Mouse (Mus musculus): ENCODE results near the gene S100a5.

The S100a5 gene

DNA sequence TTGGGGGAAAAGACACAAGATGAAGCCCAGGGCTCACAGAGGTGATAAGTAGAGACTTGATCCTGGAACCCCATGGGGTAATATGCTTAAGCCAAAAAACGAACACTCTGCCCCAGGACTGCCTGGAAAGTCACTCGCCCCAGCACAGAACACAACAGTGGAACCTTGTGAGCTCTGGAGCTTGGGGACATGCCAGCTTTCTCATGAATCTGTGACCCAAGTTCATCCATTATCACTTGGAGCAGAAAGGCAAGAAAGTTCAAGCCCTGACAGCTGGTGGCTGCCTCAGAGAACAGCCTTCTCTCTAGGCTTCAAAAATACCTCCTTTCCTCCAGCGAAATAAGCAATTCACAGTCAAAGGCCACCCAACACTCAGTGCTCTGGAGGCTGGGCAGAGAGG lies 8.9 kb upstream of the S100a5 start:
- no peak for DNase-seq (ENCODE audit: extremely low spot score, low read depth, low spot score)

- no peak for DNase-seq (ENCODE audit: extremely low spot score, low read depth, low spot score)
Measured at GRCm38 (mm10) chr3:90600036-90600435, 8.3 kb upstream of the S100a5 start.

GRCm38 (mm10) chr3:90600458-90601195 lies 7.7 kb upstream of the S100a5 start:
- no peak for DNase-seq (ENCODE audit: extremely low spot score, low read depth, low spot score)

DNA sequence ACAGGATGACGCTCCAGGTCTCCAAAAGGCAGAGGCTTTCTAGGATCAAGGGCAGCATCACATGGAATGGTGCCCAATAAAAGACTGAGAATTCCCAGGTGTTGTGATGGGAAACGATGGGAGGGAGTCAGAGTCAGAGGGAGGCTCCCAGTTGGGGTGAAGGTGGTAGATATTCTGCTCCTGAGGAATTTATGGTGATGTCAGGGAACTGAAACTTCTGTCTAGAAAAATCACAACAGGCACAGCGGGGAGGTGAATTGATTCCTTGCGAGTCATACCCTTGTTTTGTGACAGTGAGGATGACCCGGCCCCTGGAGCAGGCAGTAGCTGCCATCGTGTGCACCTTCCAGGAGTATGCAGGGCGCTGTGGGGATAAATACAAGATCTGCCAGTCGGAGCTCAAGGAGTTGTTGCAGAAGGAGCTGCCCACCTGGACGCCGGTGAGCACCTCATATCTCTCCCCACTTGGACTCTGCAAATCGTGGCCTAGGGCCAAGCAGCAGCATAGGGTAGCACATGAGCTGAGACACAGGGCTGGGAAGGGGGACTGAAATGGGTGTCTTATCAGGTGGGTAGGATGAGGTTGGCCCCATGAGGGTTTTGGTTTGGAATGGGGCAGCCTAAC lies 6.7 kb upstream of the S100a5 start, which contains the start of gene Gm42674:
TSS of gene Gm42674 (plus strand) at position 419 of the 625 bp plus-strand sequence.
- DNase-seq (ENCODE audit: extremely low spot score, low read depth, low spot score), result no peak

- DNase-seq (ENCODE audit: extremely low spot score, low read depth, low spot score), result no peak
Measured at GRCm38 (mm10) chr3:90603623-90604022, 4.7 kb upstream of the S100a5 start, which contains the start of gene S100a4. TSS of gene S100a4 (plus strand) at chr3:90603771.

- no peak for DNase-seq (ENCODE audit: extremely low spot score, low read depth, low spot score)
Measured at GRCm38 (mm10) chr3:90604416-90604815, 3.9 kb upstream of the S100a5 start.

DNA sequence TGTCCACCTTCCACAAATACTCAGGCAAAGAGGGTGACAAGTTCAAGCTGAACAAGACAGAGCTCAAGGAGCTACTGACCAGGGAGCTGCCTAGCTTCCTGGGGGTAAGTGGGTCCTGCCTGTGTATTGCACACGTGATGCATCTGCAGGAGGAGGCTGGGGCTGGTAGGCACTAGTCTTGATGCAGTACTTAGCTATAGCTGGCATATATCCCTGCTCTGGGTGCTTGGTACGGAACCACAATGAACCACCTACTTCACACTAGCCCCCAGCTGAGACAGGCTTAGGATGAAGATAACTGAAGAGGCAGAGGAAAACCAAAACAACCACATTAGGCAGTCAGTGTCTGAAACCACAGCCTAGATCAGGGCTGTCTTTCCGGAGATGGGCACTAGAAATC lies 3.3 kb upstream of the S100a5 start:
- no peak for DNase-seq (ENCODE audit: extremely low spot score, low read depth, low spot score)

- DNase-seq (ENCODE audit: extremely low spot score, low read depth, low spot score), result no peak
Measured at GRCm38 (mm10) chr3:90605736-90606135, 2.6 kb upstream of the S100a5 start.

GRCm38 (mm10) chr3:90606185-90606584 lies 2.1 kb upstream of the S100a5 start:
- DNase-seq (ENCODE audit: extremely low spot score, low read depth, low spot score), result peak; percentile 37

DNA sequence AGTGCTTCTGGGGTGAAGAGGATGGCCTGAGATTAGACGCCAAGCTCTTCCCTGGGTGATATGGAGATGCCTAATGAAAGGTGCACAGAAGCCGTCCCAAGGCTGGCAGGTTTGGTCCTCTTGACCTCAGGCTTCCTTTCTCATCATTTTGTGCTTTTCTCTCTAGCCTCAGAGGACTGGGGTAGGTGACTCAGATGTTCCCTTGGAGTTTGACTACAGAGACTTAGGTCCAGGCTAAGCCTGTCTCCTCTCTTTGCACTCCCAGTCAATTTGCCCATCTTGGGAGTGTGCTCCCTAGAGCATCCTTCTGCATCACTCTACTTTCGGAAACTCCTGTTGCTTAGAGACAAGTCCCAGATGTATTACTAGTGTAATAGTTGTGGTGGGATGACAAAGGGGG lies 962 bp upstream of the S100a5 start:
- DNase-seq (ENCODE audit: extremely low spot score, low read depth, low spot score), result no peak

GRCm38 (mm10) chr3:90609102-90609501 lies 779 bp downstream of the S100a5 start:
- DNase-seq (ENCODE audit: extremely low spot score, low read depth, low spot score), result no peak

DNA sequence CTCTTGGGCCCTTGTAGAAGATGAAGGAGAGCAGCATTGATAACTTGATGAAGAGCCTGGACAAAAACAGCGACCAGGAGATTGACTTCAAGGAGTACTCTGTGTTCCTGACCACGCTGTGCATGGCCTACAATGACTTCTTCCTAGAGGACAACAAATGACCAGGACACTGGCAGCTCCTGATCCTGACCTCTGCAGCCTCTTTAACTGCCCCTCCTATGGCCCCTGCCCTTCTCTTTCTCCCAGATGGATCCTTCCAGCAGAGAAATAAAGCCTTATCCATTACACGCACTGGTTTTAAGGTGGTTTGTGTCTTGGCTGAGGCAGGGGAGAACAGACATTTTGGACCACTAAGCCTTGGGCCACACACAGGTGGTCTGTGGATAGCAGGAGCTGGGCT lies 3.2 kb downstream of the S100a5 start:
- DNase-seq (ENCODE audit: extremely low spot score, low read depth, low spot score), result no peak

GRCm38 (mm10) chr3:90612061-90612460 lies 3.7 kb downstream of the S100a5 start:
- DNase-seq (ENCODE audit: extremely low spot score, low read depth, low spot score), result no peak

DNA sequence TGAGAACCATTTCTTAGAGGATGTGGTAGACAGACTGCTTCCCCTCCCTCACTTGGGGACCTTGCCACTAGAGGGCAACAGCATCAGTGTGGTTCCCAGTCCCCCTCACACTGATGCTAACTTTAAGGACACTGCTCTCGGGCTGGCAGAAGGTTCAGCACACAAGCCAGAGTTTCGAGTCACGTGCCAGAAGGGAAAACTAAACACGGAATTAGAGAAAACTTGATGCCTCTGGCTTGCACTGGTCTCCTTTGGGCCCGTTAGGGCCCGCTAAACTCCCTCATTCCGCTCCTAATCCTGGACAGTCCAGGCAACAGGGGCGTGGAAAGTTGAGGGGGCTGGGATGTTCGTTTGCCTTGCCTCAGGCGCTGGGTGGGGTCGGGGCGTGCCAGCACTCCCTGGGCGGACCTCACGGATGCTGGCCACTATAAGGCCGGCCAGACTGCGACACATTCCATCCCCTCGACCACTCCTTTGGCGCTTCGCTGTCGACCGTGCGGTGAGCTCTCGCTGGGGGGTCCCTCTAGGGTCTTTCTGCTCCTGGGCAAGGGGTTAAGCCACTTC lies 4.5 kb downstream of the S100a5 start, which contains the start of gene S100a6:
TSS of gene S100a6 (plus strand) at position 155 of the 564 bp plus-strand sequence.
- peak; percentile 56 for DNase-seq (ENCODE audit: extremely low spot score, low read depth, low spot score)

DNA sequence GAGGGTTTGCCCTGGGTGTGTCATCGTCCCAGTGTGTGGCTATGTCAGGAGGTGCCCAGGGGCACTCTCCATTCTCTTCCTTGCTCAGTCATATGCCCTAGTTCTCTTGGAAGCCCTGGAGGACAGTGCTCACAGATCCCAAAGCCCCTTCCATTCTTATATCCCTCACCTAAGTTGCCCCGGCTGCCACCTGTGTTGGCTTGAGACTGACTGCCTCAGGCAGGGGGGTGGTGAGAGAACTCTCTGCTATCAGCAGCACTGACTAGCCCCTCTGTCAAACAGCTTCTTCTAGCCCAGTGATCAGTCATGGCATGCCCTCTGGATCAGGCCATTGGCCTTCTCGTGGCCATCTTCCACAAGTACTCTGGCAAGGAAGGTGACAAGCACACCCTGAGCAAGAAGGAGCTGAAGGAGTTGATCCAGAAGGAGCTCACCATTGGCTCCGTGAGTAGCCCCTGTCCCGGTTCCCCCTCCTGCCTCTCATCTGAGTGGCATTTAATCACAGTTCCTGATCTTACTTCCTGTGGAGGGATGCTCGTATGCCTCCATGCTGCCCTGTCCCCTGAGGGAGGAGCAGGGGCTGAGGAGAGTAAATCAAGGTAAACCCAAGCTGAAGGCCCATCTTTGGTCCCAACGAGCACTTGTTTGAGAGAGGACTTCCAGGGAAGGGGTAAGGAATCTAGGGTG lies 5.3 kb downstream of the S100a5 start:
- no peak for DNase-seq (ENCODE audit: extremely low spot score, low read depth, low spot score)

DNA sequence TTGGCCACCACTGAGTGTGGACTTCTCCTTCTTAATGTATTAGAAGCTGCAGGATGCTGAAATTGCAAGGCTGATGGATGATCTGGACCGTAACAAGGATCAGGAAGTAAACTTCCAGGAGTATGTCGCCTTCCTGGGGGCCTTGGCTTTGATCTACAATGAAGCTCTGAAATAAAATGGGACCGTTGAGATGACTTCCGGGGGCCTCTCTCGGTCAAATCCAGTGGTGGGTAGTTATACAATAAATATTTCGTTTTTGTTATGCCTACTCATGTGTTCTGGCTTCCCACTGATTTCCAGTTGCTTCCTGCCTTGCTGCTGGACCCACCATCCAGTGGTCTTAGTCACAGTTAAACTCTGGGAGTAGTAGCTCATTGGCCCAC lies 5.8 kb downstream of the S100a5 start:
- no peak for DNase-seq (ENCODE audit: extremely low spot score, low read depth, low spot score)

DNA sequence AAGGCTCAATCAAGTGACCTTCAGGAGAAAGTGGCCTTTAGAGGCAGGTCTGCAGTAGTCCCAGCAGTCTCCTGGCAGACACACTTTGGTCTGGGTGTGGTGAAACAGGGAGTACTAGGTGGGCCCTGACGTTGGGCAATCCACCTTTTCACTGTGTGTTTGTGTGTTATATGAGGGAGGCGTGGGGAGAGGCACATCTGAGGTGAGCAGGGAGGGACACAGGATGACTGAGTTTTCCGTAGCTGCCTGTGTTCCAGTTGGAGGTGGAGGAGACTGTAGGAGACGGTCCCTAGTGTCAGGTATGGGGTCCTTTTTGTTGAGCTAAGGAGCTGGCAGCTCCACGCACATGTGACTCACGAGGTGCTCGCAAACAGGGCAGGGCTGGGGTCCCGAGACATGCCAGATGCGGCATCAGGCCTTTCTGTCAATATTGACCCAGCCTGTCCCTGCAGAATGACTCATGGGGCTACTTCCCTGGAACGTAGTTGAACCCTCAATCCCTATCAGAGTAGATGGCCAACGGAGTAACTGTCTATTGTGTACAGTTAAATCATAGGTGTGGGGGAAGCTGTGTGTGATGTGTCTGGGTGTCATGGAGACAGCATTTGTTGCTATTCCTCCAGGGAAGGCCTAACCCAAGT lies 6.4 kb downstream of the S100a5 start:
- DNase-seq (ENCODE audit: extremely low spot score, low read depth, low spot score), result no peak

DNA sequence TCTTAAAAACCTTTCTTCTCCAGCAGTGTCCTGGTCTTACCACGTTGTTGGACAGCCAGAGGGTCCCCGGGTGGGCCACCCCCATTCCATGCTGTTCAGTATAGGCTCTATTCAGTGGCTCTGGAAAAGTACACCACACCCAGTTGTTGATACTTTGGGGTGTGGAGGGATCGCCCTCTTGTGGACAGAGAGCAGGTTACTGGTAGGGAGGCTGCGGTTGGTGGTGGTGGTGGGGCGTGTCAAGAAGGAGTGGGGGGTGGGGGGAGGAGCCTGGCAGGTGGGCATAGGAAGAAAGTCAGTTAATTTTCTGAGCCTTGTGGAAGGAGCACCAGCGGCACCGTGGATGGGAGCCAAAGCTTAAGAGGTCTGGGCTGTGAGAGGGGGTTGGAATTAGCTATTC lies 7.1 kb downstream of the S100a5 start:
- no peak for DNase-seq (ENCODE audit: extremely low spot score, low read depth, low spot score)

GRCm38 (mm10) chr3:90615911-90616310 lies 7.6 kb downstream of the S100a5 start:
- DNase-seq (ENCODE audit: extremely low spot score, low read depth, low spot score), result no peak

GRCm38 (mm10) chr3:90617586-90617985 lies 9.3 kb downstream of the S100a5 start:
- DNase-seq (ENCODE audit: extremely low spot score, low read depth, low spot score), result no peak

GRCm38 (mm10) chr3:90621552-90621951 lies 13.2 kb downstream of the S100a5 start:
- no peak for DNase-seq (ENCODE audit: extremely low spot score, low read depth, low spot score)
